Mouse (Mus musculus) kidney, postnatal 25 days (tissue): Measurements from ENCODE around the gene Aldh3a1.
"Not testable (repeated sequence)": the region's sequence is repeated elsewhere in the genome, so short reads cannot be mapped to it uniquely, and the experiment has no call there.

Source experiments
- DNase-seq, 2 experiments: peaks; one replicate each; pipeline ENCODE4 v3.0.0; 2021; ENCODE audit warnings: mixed read lengths in 2 of 2

Aldh3a1 gene

DNA sequence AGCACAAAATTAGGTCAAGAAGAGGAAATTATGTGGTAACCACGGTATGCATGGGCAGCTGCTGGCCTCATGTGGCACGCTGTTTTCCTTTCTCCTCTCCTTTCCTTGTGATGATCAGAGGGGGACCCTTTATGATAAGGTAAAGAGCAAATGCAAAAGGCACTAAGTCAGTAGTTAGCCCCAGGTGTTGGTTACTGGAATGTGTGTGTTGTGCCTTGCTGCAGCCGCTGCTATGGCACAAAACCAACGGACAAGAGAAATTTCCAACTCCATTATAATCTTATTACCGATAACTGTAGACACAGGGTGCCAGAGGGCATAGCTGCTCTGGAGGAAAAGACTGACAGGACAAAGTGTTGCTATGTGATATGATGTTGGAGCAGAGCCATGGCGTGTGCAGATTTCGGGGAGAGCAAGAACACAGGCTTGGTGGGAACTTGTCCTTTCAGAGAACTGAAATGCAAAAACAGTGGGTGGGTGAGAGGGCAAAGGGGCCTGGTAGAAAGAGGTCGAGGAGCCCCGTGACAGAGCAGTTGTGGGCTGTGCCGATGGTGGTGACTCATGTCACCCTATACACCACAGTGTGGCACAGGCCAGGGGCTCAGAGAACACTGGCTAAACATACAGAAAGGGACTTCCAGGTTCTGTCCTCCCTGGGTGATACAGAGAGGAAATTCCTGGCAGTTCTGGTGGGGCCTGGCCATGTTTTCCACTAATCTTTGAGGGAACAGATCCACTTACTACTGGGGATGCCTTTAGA lies at the start of gene Aldh3a1:
Gene Aldh3a1, plus strand, starts transcription at position 51 of the 760 bp plus-strand sequence.
- DNase-seq = no peak

DNA sequence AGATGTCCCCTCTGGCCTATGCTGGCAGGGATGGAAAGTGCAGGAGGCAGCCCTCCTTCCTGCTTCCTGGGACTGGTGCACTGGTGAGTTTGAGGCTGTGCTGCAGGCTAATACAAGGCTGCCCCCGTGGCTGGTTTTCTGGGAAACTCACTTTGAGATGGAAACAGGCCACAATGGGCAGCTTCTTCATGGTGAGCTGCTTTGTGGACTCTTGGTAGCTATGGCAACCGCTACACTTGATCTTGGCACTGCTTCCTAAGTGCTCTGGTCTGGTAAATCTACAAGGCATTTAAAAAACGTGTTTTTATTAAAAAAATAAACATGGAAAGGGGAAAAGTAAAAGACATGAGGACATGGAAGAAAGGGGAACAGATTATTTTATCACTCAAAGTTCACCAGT lies 49.2 kb upstream of the Aldh3a1 start:
- no peak for DNase-seq

GRCm38 (mm10) chr11:61159796-61160732 lies 47.3 kb upstream of the Aldh3a1 start:
- DNase-seq = no peak

DNA sequence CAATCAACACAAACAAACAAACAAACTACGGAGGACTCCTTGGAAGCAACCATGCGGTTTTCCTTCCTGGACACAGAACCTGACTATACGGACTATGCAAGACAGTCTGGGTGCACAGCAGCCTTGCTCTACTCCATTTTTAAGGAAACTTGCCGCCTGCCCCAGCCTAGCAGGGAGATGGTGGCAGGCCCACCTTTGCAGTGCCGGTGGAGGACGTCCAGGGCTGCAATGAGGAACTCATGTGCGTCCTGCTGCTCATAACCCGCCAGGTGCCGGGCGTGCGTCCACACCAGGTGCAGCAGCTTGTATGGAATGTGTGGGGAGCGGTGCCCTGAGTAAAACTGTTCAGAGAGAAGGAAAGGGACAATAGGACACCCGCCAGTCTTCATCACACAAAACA lies 46.2 kb upstream of the Aldh3a1 start:
- DNase-seq = no peak

GRCm38 (mm10) chr11:61162776-61163175 lies 44.6 kb upstream of the Aldh3a1 start:
- DNase-seq = no peak

DNA sequence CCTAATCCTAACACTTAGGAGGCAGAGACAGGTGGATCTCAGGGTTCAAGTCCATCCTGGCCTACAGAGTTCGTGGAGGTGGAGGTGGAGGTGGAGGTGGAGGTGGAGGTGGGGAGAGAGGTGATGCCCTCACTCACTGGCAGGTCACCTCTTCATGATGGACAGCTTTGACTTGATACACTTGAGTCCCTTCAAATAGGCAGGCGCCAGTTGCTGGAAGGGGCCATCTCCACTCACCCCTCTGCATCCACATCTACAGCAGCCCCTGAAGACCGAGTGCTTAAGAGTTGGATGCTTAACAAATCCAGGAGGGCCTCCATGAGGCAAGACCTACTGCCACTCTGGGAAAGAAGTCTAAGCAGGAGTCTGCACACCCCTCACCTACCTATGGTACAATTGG lies 44.0 kb upstream of the Aldh3a1 start:
- no peak for DNase-seq

DNA sequence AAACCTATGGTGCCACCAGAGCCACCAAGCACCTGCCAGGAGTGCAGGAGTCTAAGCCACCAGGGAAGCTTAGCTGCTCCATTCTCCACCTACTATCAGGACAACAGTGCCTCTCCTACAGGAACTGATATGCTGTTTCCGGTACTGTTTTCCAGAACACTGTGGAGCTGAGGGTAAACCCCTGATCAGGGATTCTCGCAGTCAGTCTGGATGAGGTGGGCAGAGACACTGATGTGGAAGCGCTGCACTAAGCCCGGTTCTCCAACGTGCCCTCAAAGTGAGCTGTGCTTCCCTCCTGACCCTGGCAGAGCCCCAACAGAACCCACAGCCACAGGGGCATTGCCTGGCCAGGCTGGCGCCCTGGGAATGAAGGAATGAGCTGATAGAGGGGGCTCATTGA lies 43.0 kb upstream of the Aldh3a1 start:
- DNase-seq = no peak

GRCm38 (mm10) chr11:61164881-61165280 lies 42.5 kb upstream of the Aldh3a1 start:
- DNase-seq = no peak

DNA sequence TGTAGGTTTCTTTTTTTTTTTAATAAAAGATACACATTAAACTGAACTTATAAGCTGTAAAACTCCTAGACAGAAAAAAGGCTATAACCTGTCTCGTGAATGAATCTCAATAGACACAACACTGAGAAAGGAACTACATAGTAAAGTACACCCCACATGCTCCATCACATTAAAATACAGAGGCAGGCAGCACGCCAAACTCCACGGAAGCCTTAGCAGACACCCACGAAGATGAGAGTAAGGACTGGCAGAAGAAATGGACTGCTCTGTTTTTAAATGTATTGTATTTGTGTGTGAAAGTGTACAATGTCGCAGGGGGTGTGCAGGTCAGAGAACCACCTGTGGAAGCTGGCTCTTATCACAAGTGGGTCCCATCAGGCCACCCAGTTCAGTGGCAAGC lies 37.2 kb upstream of the Aldh3a1 start:
- no peak for DNase-seq

DNA sequence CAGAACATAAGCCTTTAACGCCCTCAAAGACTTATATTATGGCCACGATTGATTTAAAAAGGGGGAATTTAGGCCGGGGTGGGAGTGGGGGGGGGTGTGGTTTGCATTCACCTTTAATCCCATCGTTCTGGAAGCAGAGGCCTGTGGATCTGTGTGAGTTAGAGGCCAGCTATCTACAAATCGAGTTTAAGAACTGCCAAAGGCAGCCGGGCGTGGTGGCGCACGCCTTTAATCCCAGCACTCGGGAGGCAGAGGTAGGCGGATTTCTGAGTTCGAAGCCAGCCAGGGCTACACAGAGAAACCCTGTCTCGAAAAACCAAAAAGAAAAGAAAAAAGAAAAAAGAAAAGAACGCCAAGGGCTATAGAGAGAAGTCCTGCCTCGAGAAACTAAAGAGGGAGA lies 33.9 kb upstream of the Aldh3a1 start:
- not testable (repeated sequence) for DNase-seq

DNA sequence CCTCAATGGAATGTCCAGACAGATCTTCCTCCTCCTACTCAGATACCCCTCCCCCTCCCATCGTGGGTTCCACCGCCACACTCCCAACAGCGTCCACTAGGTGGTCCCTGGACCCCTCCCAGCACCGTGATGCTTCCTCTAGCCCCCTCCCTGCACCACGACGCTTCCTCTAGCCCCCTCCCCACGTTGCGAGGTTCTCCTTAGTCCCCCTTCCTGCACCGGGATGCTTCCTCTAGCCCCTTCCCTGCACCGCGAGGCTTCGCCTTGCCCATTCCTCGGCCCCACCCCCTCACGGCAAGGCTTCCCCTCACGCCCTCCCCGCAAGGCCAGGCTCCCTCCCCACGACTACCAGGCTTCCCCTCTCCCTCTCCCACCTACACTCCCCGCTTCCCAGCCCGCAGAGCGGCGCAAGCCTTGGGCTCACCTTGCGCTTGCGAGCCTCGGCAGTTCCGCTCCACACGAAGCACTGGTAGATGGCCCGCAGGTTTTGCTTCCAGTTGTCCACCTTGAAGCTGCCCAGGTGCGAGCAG lies 33.0 kb upstream of the Aldh3a1 start:
- peak; percentile 50 to 81 for DNase-seq

GRCm38 (mm10) chr11:61174821-61175658 lies 32.3 kb upstream of the Aldh3a1 start, which contains the start of gene Usp22:
TSS of gene Usp22 (minus strand) at chr11:61175055.
- peak; percentile 100 for DNase-seq

DNA sequence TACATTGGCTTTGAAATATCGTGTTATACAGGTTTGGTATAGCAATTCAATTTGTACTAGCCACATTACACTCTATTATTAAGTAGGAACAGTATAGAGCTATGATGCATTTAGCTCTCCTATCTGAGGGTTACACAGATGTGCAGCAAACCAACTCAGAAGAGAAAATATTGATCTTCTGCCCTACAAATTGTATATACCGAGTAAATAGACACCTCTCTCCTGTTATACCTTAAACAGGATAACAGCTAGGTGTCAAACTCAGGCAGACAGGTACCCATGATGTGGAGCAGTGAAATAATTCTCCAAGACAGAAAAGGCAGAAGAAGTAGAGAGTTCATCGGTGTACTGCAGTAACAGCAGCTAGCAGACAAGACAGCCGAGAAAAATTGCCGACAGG lies 31.6 kb upstream of the Aldh3a1 start:
- DNase-seq = no peak

- DNase-seq = no peak
These were observed 31.0 kb upstream of the Aldh3a1 start for GRCm38 (mm10) chr11:61176321-61176720.

GRCm38 (mm10) chr11:61180361-61180760 lies 27.0 kb upstream of the Aldh3a1 start:
- DNase-seq = no peak

DNA sequence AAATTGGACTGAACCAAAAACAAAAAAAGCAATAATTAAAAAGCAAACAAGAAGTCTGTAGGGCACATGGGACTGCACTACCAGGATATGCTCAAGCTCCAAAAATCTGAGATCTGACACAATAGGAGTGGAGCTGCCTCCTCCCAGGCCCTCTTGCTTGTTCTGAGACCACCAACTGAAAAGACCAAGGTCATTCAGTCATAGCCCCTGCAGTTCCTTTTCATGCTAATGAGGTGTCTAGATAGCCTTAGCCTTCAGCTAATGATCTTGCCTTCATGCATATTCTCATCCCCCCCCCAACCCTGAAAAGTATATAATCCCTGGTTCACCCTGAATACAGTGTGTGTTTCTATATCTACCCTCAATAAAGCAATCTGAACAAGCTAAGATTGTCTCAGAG lies 25.7 kb upstream of the Aldh3a1 start:
- DNase-seq = no peak

DNA sequence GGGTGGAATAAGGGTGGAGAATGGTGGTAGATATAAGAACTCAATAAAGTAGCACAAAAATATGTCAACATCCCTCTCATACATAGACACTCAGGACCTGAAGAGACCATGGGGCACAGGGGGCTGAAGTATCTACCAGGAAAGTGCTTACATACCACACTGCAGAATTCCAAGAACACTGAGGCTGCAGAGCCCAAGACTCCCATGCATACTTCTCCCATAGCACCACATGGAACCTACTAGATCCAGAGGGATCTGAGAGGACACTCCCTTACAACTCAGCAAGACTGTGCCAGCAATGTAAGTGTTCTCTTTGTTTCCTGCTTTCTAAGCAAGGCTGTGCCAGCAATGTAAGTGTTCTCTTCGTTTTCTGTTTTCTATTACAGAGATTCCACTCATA lies 23.5 kb upstream of the Aldh3a1 start:
- no peak for DNase-seq

GRCm38 (mm10) chr11:61190776-61191175 lies 16.6 kb upstream of the Aldh3a1 start:
- DNase-seq = no peak

GRCm38 (mm10) chr11:61192123-61192522 lies 15.2 kb upstream of the Aldh3a1 start:
- not testable (repeated sequence) for DNase-seq

DNA sequence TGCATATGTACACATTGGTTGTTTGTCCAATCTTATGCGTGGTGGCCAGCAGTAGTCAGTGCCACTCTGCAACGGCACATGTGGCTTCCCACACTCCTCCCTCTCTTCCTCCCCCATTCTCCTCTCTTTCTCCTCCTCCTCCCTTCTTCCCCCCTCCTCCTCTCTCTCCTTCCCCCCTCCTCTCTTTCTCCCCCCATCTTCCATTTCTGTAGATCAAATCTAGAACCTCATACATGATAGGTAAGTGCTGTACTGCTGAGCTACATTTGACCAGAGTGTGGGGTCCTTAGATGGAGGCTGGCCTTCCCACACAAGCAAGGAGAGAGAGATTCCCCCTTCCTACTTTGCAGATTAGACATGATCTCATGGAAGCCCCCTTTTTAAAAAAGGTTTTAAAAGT lies 14.6 kb upstream of the Aldh3a1 start:
- DNase-seq = no peak

DNA sequence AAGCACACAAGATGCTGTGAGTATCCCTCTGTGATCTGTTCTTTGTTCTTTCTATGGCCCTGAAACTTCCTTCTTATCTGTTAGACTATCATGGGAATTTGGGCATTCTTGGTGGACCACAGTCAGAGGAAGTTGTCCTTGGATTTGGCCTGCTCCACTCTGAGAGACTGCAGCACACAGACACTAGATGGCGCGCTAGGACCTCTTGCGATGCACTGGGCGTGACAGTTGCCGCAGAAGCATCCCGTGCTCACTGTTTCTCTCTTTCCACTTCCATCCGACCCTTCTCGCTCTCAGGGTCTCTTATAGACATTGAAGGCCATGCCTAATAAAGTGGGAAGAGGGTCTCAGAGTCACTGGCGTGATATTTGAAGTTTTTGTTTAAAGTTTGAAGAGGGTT lies 13.9 kb upstream of the Aldh3a1 start:
- DNase-seq = peak; percentile 80 to 91

GRCm38 (mm10) chr11:61196616-61197353 lies 10.6 kb upstream of the Aldh3a1 start:
- DNase-seq = no peak
